In genomic region chr10:128455280-128455679, GRCm38 (mm10) we compare ENCODE assay signal across 8 mouse cellular contexts. TPM values are rescaled to one million over a fixed set of nuclear protein-coding genes. Genes with fewer than 3 reads are reported as not detected.
DNase-seq lines count a peak whose midpoint lies in the region; ATAC-seq and TF ChIP-seq lines count a peak whose summit lies in the region.

No protein-coding gene starts in this region.

- no peaks in the 10 kb centered on the region for H3K9me3 ChIP-seq in hindbrain, postnatal 0 days (ENCODE audit: low read length)

- intact Hi-C loops in heart, postnatal 25 days (cut with DNase I), result loop anchor here (2.0 to 5.0 kb wide), 2 partner anchors 46 to 118 kb away; partner anchors contain the start of gene Cs
- intact Hi-C loops in gastrocnemius, adult 2 months (cut with DNase I), result loop anchor here (1.0 to 2.0 kb wide), 3 partner anchors 45 to 118 kb away; partner anchors contain the start of genes Ankrd52 and Cs
- intact Hi-C loops in left cerebral cortex, postnatal 25 days (cut with DNase I), result loop anchor here (5.0 to 10.0 kb wide), 2 partner anchors 88 to 360 kb away; partner anchors contain the start of genes Baz2a and Coq10a

- H3K27me3 ChIP-seq in hindbrain, postnatal 0 days (ENCODE audit: insufficient read depth, low read length), result no peaks in the 10 kb centered on the region

- ATAC-seq in hindbrain, postnatal 0 days, result peak; percentile 57; the same call in 1 of the 2 replicates

- no peak overlapping the region; the same call in 1 of the 2 replicates for H3K9ac ChIP-seq in hindbrain, postnatal 0 days (replicated peaks; ENCODE audit: low read length)

- peak overlapping the region; percentile 20; the same call in 1 of the 2 replicates for H3K27ac ChIP-seq in gastrocnemius, adult 2 months
- H3K27ac ChIP-seq in hindbrain, postnatal 0 days, result peak overlapping the region; percentile 51; the same call in 1 of the 2 replicates

- 3% methylated on average over 6 of the region's 6 CpGs for WGBS in hindbrain, postnatal 0 days

- H3K36me3 ChIP-seq in hindbrain, postnatal 0 days (ENCODE audit: insufficient read depth, low read length), result no peaks in the 10 kb centered on the region

- 0 out of 2 replicates have a peak, but pooled peaks cover under 1% of the 10 kb centered on the region for H3K4me1 ChIP-seq in hindbrain, postnatal 0 days (ENCODE audit: insufficient read depth, low read length)

- H3K4me3 ChIP-seq in gastrocnemius, adult 2 months, result peak overlapping the region; percentile 52
- 0 out of 2 replicates have a peak overlapping the region, but pooled peaks have one; percentile 8 for H3K4me3 ChIP-seq in hindbrain, postnatal 0 days (ENCODE audit: low read length)

- TF ChIP-seq CTCF in gastrocnemius, adult 2 months (IDR thresholded peaks at IDR 0.05), result peak; percentile 64
- TF ChIP-seq CTCF in hindbrain, postnatal 0 days (IDR thresholded peaks at IDR 0.05; ENCODE audit: low read depth), result peak; percentile 79

- peak overlapping the region; percentile 31; the same call in 1 of the 2 replicates for H3K4me2 ChIP-seq in hindbrain, postnatal 0 days (ENCODE audit: low read depth, low read length)

- peak; percentile 95 for DNase-seq in heart, adult 11 months
- no peak for DNase-seq in heart, postnatal 25 days (ENCODE audit: low spot score)
- peak; percentile 74 to 84 for DNase-seq in cerebellum, postnatal 25 days
- peak; percentile 70 for DNase-seq in gastrocnemius, adult 2 months
- peak; percentile 93 for DNase-seq in hindbrain, postnatal 0 days (ENCODE audit: low spot score)
- peak; percentile 64 to 81 for DNase-seq in left cerebral cortex, postnatal 25 days (ENCODE audit: low spot score in 2 of 2)
- peak; percentile 86 for DNase-seq in mesoderm, embryonic 11.5 days (ENCODE audit: low read depth, low spot score)
- DNase-seq in right cerebral cortex, postnatal 14 days, result peak; percentile 67

RNA-seq across cellular contexts. Expression of gene Smarcc2, which starts 3.8 kb away (rescaled TPM):
- total RNA-seq in heart, postnatal 25 days (2021), result 10 to 100 TPM; 75.8 to 78.4 TPM
- total RNA-seq in gastrocnemius, adult 2 months (2021), result 10 to 100 TPM; 46.5 to 53.2 TPM
- total RNA-seq in hindbrain, postnatal 0 days (2014; rRNA removed), result 174 and 181 TPM in 2 replicates
- 112 and 120 TPM in 2 replicates for polyA plus RNA-seq in hindbrain, postnatal 0 days (2015; fragmentation: Nextera tagmentation; extraction: Ambion mirVana)
- total RNA-seq in left cerebral cortex, postnatal 25 days (2021), result 100 to 1,000 TPM; 228 to 232 TPM

RNA-seq across cellular contexts. Expression of gene Myl6, which starts 38.7 kb away (rescaled TPM):
- 100 to 1,000 TPM; 294 to 314 TPM for total RNA-seq in heart, postnatal 25 days (2021)
- 100 to 1,000 TPM; 171 to 179 TPM for total RNA-seq in gastrocnemius, adult 2 months (2021)
- 565 and 585 TPM in 2 replicates for total RNA-seq in hindbrain, postnatal 0 days (2014; rRNA removed)
- polyA plus RNA-seq in hindbrain, postnatal 0 days (2015; fragmentation: Nextera tagmentation; extraction: Ambion mirVana), result 1,081 and 1,089 TPM in 2 replicates
- total RNA-seq in left cerebral cortex, postnatal 25 days (2021), result 100 to 1,000 TPM; 616 to 641 TPM

RNA-seq across cellular contexts. Expression of gene Myl6b, which starts 43.2 kb away (rescaled TPM):
- 1 to 10 TPM; 2.5 to 2.9 TPM for total RNA-seq in heart, postnatal 25 days (2021)
- 10 to 100 TPM in 1 of 2 experiments, 1 to 10 TPM in 1; 6.5 to 17.8 TPM for total RNA-seq in gastrocnemius, adult 2 months (2021)
- 27.1 and 34.6 TPM in 2 replicates for total RNA-seq in hindbrain, postnatal 0 days (2014; rRNA removed)
- 4.2 and 4.9 TPM in 2 replicates for polyA plus RNA-seq in hindbrain, postnatal 0 days (2015; fragmentation: Nextera tagmentation; extraction: Ambion mirVana)
- 10 to 100 TPM; 22.9 to 24.0 TPM for total RNA-seq in left cerebral cortex, postnatal 25 days (2021)

RNA-seq across cellular contexts. Expression of gene Rnf41, which starts 43.8 kb away (rescaled TPM):
- total RNA-seq in heart, postnatal 25 days (2021), result 10 to 100 TPM; 16.0 to 16.5 TPM
- total RNA-seq in gastrocnemius, adult 2 months (2021), result 10 to 100 TPM; 13.3 to 13.4 TPM
- total RNA-seq in hindbrain, postnatal 0 days (2014; rRNA removed), result 98.1 and 105 TPM in 2 replicates
- 75.8 and 76.3 TPM in 2 replicates for polyA plus RNA-seq in hindbrain, postnatal 0 days (2015; fragmentation: Nextera tagmentation; extraction: Ambion mirVana)
- 10 to 100 TPM; 76.7 to 78.6 TPM for total RNA-seq in left cerebral cortex, postnatal 25 days (2021)

RNA-seq across cellular contexts. Expression of gene Nabp2, which starts 44.0 kb away (rescaled TPM):
- total RNA-seq in heart, postnatal 25 days (2021), result 10 to 100 TPM; 44.4 to 46.8 TPM
- 10 to 100 TPM; 56.7 to 59.0 TPM for total RNA-seq in gastrocnemius, adult 2 months (2021)
- 73.9 and 98.9 TPM in 2 replicates for total RNA-seq in hindbrain, postnatal 0 days (2014; rRNA removed)
- polyA plus RNA-seq in hindbrain, postnatal 0 days (2015; fragmentation: Nextera tagmentation; extraction: Ambion mirVana), result 135 and 140 TPM in 2 replicates
- 10 to 100 TPM; 87.8 to 89.7 TPM for total RNA-seq in left cerebral cortex, postnatal 25 days (2021)
